Mouse (Mus musculus) cerebellum, adult 2 months (tissue): ENCODE results near the gene Cabp1. TPM values are rescaled to one million over a fixed set of nuclear protein-coding genes. Genes with fewer than 3 reads are reported as not detected.

Source experiments
- DNase-seq, 2 experiments: peaks; one replicate each; pipeline ENCODE4 v3.0.0; 2021
- H3K27ac ChIP-seq: fragments of 200-500 bp; 2 replicates; pipeline ENCODE4 v1.5.1; 2012; ENCODE audit warnings: low read length, control low read depth, inconsistent platforms; ENCODE audit not compliant: insufficient read depth
- H3K27me3 ChIP-seq: fragments of 200-500 bp; 2 replicates; pipeline ENCODE4 v1.6.1; 2012; ENCODE audit warnings: inconsistent platforms, mild to moderate bottlenecking, low read length, moderate library complexity; ENCODE audit not compliant: control insufficient read depth, insufficient read depth
- H3K4me1 ChIP-seq: fragments of 200-500 bp; 2 replicates; pipeline ENCODE4 v1.6.1; 2011; ENCODE audit warnings: low read length; ENCODE audit not compliant: control insufficient read depth, insufficient read depth
- H3K4me3 ChIP-seq: fragments of 200-500 bp; replicated peaks from 2 replicates; pipeline ENCODE3; 2011; ENCODE audit warnings: mild to moderate bottlenecking, low read depth, low read length, control low read depth; ENCODE audit not compliant: insufficient read depth
- CTCF ChIP-seq: fragments of 200-500 bp; IDR thresholded peaks from 2 replicates; pipeline ENCODE4 v1.5.1; 2011; ENCODE audit warnings: low read depth, mild to moderate bottlenecking, control low read depth, low read length, moderate library complexity, borderline replicate concordance; ENCODE audit not compliant: insufficient read depth
- POLR2A ChIP-seq: fragments of 200-500 bp; IDR thresholded peaks from 2 replicates; pipeline ENCODE4 v1.6.1; 2011; ENCODE audit warnings: low read length, control low read depth, borderline replicate concordance; ENCODE audit not compliant: insufficient read depth
- WGBS: fragments of 180-500 bp; shearing (Covaris S2); methylation state at CpG from one replicate; pipeline ENCODE4 v1.1.7; 2018; 5-methylcytosine and 5-hydroxymethylcytosine counted together
- polyA plus RNA-seq: library from polyadenylated mRNA; depleted of rRNA; stranded (reverse); fragments of >200 nt; gene quantifications from 2 replicates; pipeline ENCODE4 v1.2.3, GENCODE M21; 2012

Cabp1 gene
- polyA plus RNA-seq, 1 experiment = 294 TPM

- no peak for TF ChIP-seq CTCF
- no peak for TF ChIP-seq POLR2A
- Histone ChIP-seq H3K27me3 (no peaks in the 10 kb centered on the region), H3K27ac (peak overlapping the region; percentile 83; the same call in 1 of the 2 replicates), H3K4me1 (peaks cover 21% of the 10 kb centered on the region), H3K4me3 (peak overlapping the region; percentile 74)
- peak; percentile 57 to 63 for DNase-seq
- 18% methylated on average over 29 of the region's 29 CpGs for WGBS
Observed at GRCm38 (mm10) chr5:115191880-115192827, 2.0 kb downstream of the Cabp1 start.

- TF ChIP-seq POLR2A (no peak), CTCF (no peak)
- Histone ChIP-seq H3K27ac (no peak overlapping the region), H3K4me1 (peaks cover 27% of the 10 kb centered on the region), H3K27me3 (no peaks in the 10 kb centered on the region), H3K4me3 (no peak overlapping the region)
- DNase-seq = peak in 1 of 2 experiments; percentile 24
- WGBS = 92% methylated on average over 12 of the region's 12 CpGs
Observed at GRCm38 (mm10) chr5:115190081-115190480, 4.1 kb downstream of the Cabp1 start.

- no peak for TF ChIP-seq POLR2A
- TF ChIP-seq CTCF = peak; percentile 86
- Histone ChIP-seq H3K4me3 (no peak overlapping the region), H3K27ac (no peak overlapping the region), H3K4me1 (peaks cover 20% of the 10 kb centered on the region), H3K27me3 (no peaks in the 10 kb centered on the region)
- DNase-seq = peak; percentile 69 to 73
- 33% methylated on average over 5 of the region's 5 CpGs for WGBS
Observed at GRCm38 (mm10) chr5:115188824-115189223, 5.4 kb downstream of the Cabp1 start.

- Histone ChIP-seq H3K4me1 (peaks cover 25% of the 10 kb centered on the region), H3K4me3 (peak overlapping the region; percentile 52), H3K27ac (peak overlapping the region; percentile 79), H3K27me3 (no peaks in the 10 kb centered on the region)
- 17% methylated on average over 26 of the region's 26 CpGs for WGBS
- TF ChIP-seq POLR2A (0 out of 2 replicates have a peak, but pooled peaks have one; percentile 11), CTCF (peak; percentile 81)
- peak; percentile 93 to 97 for DNase-seq
Observed at GRCm38 (mm10) chr5:115187188-115188131, 6.7 kb downstream of the Cabp1 start.

DNA sequence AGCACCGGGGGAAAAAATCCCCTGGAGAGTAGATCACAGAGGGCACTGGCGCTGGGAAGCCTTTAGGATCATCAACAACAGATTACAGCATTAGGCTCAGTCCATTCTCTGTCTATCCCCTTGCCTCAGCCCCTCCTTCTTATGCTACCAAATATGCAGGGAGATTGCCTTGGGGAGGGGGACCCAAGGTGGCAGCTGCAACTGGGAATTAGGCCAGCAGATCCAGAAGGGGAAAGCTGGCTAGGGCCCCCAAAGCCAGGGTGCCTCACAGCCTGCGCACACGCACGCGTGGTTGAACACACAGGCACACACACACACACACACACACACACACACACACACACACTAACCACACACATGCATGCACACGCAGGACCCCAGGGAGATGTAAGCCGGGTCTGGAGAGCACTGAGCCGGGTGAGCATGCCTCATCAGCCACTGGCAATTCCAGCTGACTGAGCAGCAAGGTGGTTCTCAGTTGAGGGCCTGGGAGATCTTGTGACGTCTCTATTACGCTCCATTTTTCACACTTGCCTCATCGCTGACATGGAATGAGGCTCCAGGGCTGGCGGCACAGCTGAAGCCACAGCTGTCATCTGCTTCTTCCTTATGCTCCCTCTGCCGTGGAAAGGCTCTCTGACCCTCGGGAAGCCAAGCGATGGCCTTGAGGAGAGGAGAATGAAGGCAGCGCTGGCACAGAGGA, 7.7 kb downstream of the Cabp1 start:
- Histone ChIP-seq H3K4me3 (peak overlapping the region; percentile 43), H3K27me3 (no peaks in the 10 kb centered on the region), H3K27ac (peak overlapping the region; percentile 70), H3K4me1 (peaks cover 27% of the 10 kb centered on the region)
- TF ChIP-seq POLR2A (peak; percentile 7; the same call in 1 of the 2 replicates), CTCF (no peak)
- peak; percentile 34 to 56 for DNase-seq
- WGBS = 27% methylated on average over 17 of the region's 17 CpGs

DNA sequence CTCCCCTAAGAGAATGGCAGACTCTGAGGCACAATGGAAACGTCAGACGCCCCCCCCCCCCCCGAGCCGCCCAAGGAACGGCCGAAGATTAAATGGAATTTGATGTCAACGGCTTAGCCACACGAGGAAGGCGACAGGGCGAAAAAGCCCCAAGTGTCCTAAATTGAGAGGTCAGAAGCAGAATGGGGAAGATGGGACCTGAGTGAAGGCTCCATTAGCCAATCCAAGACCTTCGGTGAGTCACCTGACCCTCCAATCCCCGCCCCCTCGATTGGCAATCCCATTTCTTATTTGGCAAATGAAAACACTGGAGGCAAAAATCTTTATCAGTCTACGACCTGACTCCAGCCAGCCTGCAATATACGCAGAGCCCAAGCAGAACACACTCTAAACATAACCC, 9.5 kb downstream of the Cabp1 start:
- Histone ChIP-seq H3K4me3 (peak overlapping the region; percentile 8), H3K27me3 (no peaks in the 10 kb centered on the region), H3K4me1 (peaks cover 37% of the 10 kb centered on the region), H3K27ac (no peak overlapping the region)
- peak; percentile 71 to 75 for DNase-seq
- no peak for TF ChIP-seq CTCF
- peak; percentile 8; the same call in 1 of the 2 replicates for TF ChIP-seq POLR2A
- WGBS = 29% methylated on average over 15 of the region's 15 CpGs

DNA sequence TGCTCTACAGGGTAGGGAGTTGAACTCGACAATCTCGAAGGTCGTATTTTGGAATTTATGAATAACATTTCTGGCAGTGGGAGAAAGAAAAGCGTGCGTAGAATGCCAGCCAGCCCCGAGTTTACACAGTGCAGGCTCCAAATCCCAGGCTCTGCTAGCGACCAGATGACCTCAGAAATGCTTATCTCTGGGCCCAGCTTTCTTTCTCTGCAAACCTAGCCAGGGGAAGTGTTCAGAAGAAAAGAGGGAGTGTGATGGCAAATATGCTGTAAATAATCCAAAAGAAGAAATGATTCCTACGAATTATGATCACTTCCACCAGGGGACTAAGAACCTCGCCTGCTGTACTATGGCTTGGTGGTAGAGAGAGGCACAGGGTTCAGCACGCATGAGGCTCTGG, 10.7 kb downstream of the Cabp1 start:
- Histone ChIP-seq H3K4me3 (no peak overlapping the region), H3K27ac (no peak overlapping the region), H3K27me3 (no peaks in the 10 kb centered on the region), H3K4me1 (peaks cover 37% of the 10 kb centered on the region)
- WGBS = 85% methylated on average over 10 of the region's 10 CpGs
- TF ChIP-seq CTCF (no peak), POLR2A (no peak)
- no peak for DNase-seq
